Mouse (Mus musculus): ENCODE results near the gene Vwf. TPM values are rescaled to one million over a fixed set of nuclear protein-coding genes. Genes with fewer than 3 reads are reported as not detected.

Gene Vwf
- 11.1 and 15.4 TPM in 2 replicates for polyA plus RNA-seq (2014; fragmentation: Nextera tagmentation; extraction: Ambion mirVana)

- WGBS, result 93% methylated on average over 6 of the region's 6 CpGs
- H3K9me3 ChIP-seq (ENCODE audit: control insufficient read depth, low read length), result no peaks in the 10 kb centered on the region
- ATAC-seq (ENCODE audit: insufficient read depth, low FRiP score, low TSS enrichment), result no peak
Observed at GRCm38 (mm10) chr6:125546474-125546873, at the start of gene Vwf. Gene Vwf, plus strand, starts transcription at chr6:125546774.

GRCm38 (mm10) chr6:125498062-125498461 lies 48.5 kb upstream of the Vwf start:
- Histone ChIP-seq H3K4me1 (ENCODE audit: control insufficient read depth, insufficient read depth, low read length) (no peaks in the 10 kb centered on the region; the same call in 1 of the 2 replicates), H3K9ac (ENCODE audit: low read length) (no peak overlapping the region), H3K27ac (ENCODE audit: low read depth, low read length) (no peak overlapping the region), H3K36me3 (ENCODE audit: control insufficient read depth, insufficient read depth, low read length) (no peaks in the 10 kb centered on the region), H3K4me2 (ENCODE audit: low read depth) (no peak overlapping the region), H3K27me3 (ENCODE audit: control insufficient read depth, insufficient read depth, low read length) (peaks cover 13% of the 10 kb centered on the region; the same call in 1 of the 2 replicates), H3K4me3 (ENCODE audit: low read depth, low read length) (no peak overlapping the region), H3K9me3 (ENCODE audit: control insufficient read depth, low read length) (no peaks in the 10 kb centered on the region)
- ATAC-seq (ENCODE audit: insufficient read depth, low FRiP score, low TSS enrichment), result no peak
- peak; percentile 51 for DNase-seq (ENCODE audit: low spot score)
- 27% methylated on average over 5 of the region's 5 CpGs for WGBS

More at GRCm38 (mm10) chr6:125546474-125546873, at the start of gene Vwf:
- Histone ChIP-seq H3K4me1 (ENCODE audit: control insufficient read depth, insufficient read depth, low read length) (no peaks in the 10 kb centered on the region), H3K36me3 (ENCODE audit: control insufficient read depth, insufficient read depth, low read length) (no peaks in the 10 kb centered on the region), H3K27me3 (ENCODE audit: control insufficient read depth, insufficient read depth, low read length) (no peaks in the 10 kb centered on the region), H3K27ac (ENCODE audit: low read depth, low read length) (no peak within 1 kb of the TSS), H3K4me2 (ENCODE audit: low read depth) (no peak within 1 kb of the TSS), H3K9ac (ENCODE audit: low read length) (no peak within 1 kb of the TSS), H3K4me3 (ENCODE audit: low read depth, low read length) (no peak within 1 kb of the TSS)
- no peak for DNase-seq (ENCODE audit: low spot score)

GRCm38 (mm10) chr6:125503186-125503802 lies 43.3 kb upstream of the Vwf start:
- no peaks in the 10 kb centered on the region for H3K27me3 ChIP-seq (ENCODE audit: control insufficient read depth, insufficient read depth, low read length)
- H3K4me3 ChIP-seq (ENCODE audit: low read depth, low read length), result no peak overlapping the region
- ATAC-seq (ENCODE audit: insufficient read depth, low FRiP score, low TSS enrichment) (no peak), DNase-seq (ENCODE audit: low spot score) (no peak)
- H3K4me1 ChIP-seq (ENCODE audit: control insufficient read depth, insufficient read depth, low read length), result no peaks in the 10 kb centered on the region
- H3K36me3 ChIP-seq (ENCODE audit: control insufficient read depth, insufficient read depth, low read length), result no peaks in the 10 kb centered on the region
- 90% methylated on average over 11 of the region's 11 CpGs for WGBS
- H3K9me3 ChIP-seq (ENCODE audit: control insufficient read depth, low read length), result no peaks in the 10 kb centered on the region
- no peak overlapping the region for H3K27ac ChIP-seq (ENCODE audit: low read depth, low read length)
- no peak overlapping the region for H3K4me2 ChIP-seq (ENCODE audit: low read depth)
- no peak overlapping the region for H3K9ac ChIP-seq (ENCODE audit: low read length)

- Histone ChIP-seq H3K36me3 (ENCODE audit: control insufficient read depth, insufficient read depth, low read length) (no peaks in the 10 kb centered on the region), H3K4me1 (ENCODE audit: control insufficient read depth, insufficient read depth, low read length) (no peaks in the 10 kb centered on the region), H3K27ac (ENCODE audit: low read depth, low read length) (no peak overlapping the region), H3K9ac (ENCODE audit: low read length) (no peak overlapping the region), H3K4me2 (ENCODE audit: low read depth) (no peak overlapping the region), H3K4me3 (ENCODE audit: low read depth, low read length) (no peak overlapping the region), H3K27me3 (ENCODE audit: control insufficient read depth, insufficient read depth, low read length) (no peaks in the 10 kb centered on the region), H3K9me3 (ENCODE audit: control insufficient read depth, low read length) (no peaks in the 10 kb centered on the region)
- ATAC-seq (ENCODE audit: insufficient read depth, low FRiP score, low TSS enrichment), result no peak
- DNase-seq (ENCODE audit: low spot score), result no peak
- WGBS, result 39% methylated on average over 3 of the region's 3 CpGs
Observed at GRCm38 (mm10) chr6:125504622-125505355, 41.8 kb upstream of the Vwf start.

- no peak overlapping the region for H3K4me2 ChIP-seq (ENCODE audit: low read depth)
- H3K27ac ChIP-seq (ENCODE audit: low read depth, low read length), result no peak overlapping the region
- no peaks in the 10 kb centered on the region for H3K27me3 ChIP-seq (ENCODE audit: control insufficient read depth, insufficient read depth, low read length)
- no peak overlapping the region for H3K4me3 ChIP-seq (ENCODE audit: low read depth, low read length)
- H3K9me3 ChIP-seq (ENCODE audit: control insufficient read depth, low read length), result no peaks in the 10 kb centered on the region
- H3K36me3 ChIP-seq (ENCODE audit: control insufficient read depth, insufficient read depth, low read length), result no peaks in the 10 kb centered on the region
- H3K4me1 ChIP-seq (ENCODE audit: control insufficient read depth, insufficient read depth, low read length), result no peaks in the 10 kb centered on the region
- DNase-seq (ENCODE audit: low spot score) (no peak), ATAC-seq (ENCODE audit: insufficient read depth, low FRiP score, low TSS enrichment) (no peak)
- no peak overlapping the region for H3K9ac ChIP-seq (ENCODE audit: low read length)
- WGBS, result 94% methylated on average over 4 of the region's 4 CpGs
Observed at GRCm38 (mm10) chr6:125506427-125506826, 40.1 kb upstream of the Vwf start.

GRCm38 (mm10) chr6:125509783-125510182 lies 36.8 kb upstream of the Vwf start:
- H3K4me3 ChIP-seq (ENCODE audit: low read depth, low read length), result no peak overlapping the region
- no peaks in the 10 kb centered on the region for H3K4me1 ChIP-seq (ENCODE audit: control insufficient read depth, insufficient read depth, low read length)
- no peaks in the 10 kb centered on the region for H3K27me3 ChIP-seq (ENCODE audit: control insufficient read depth, insufficient read depth, low read length)
- 78% methylated on average over 3 of the region's 3 CpGs for WGBS
- no peak overlapping the region for H3K9ac ChIP-seq (ENCODE audit: low read length)
- no peaks in the 10 kb centered on the region for H3K9me3 ChIP-seq (ENCODE audit: control insufficient read depth, low read length)
- no peak for DNase-seq (ENCODE audit: low spot score)
- no peak overlapping the region for H3K27ac ChIP-seq (ENCODE audit: low read depth, low read length)
- no peak overlapping the region for H3K4me2 ChIP-seq (ENCODE audit: low read depth)
- H3K36me3 ChIP-seq (ENCODE audit: control insufficient read depth, insufficient read depth, low read length), result no peaks in the 10 kb centered on the region
- ATAC-seq (ENCODE audit: insufficient read depth, low FRiP score, low TSS enrichment), result no peak

GRCm38 (mm10) chr6:125510645-125511044 lies 35.9 kb upstream of the Vwf start:
- Histone ChIP-seq H3K4me2 (ENCODE audit: low read depth) (no peak overlapping the region), H3K27me3 (ENCODE audit: control insufficient read depth, insufficient read depth, low read length) (no peaks in the 10 kb centered on the region), H3K27ac (ENCODE audit: low read depth, low read length) (no peak overlapping the region), H3K9me3 (ENCODE audit: control insufficient read depth, low read length) (no peaks in the 10 kb centered on the region), H3K4me3 (ENCODE audit: low read depth, low read length) (no peak overlapping the region), H3K9ac (ENCODE audit: low read length) (no peak overlapping the region), H3K36me3 (ENCODE audit: control insufficient read depth, insufficient read depth, low read length) (no peaks in the 10 kb centered on the region), H3K4me1 (ENCODE audit: control insufficient read depth, insufficient read depth, low read length) (no peaks in the 10 kb centered on the region)
- ATAC-seq (ENCODE audit: insufficient read depth, low FRiP score, low TSS enrichment) (no peak), DNase-seq (ENCODE audit: low spot score) (no peak)

- Histone ChIP-seq H3K9me3 (ENCODE audit: control insufficient read depth, low read length) (no peaks in the 10 kb centered on the region), H3K4me2 (ENCODE audit: low read depth) (no peak overlapping the region), H3K27ac (ENCODE audit: low read depth, low read length) (no peak overlapping the region), H3K36me3 (ENCODE audit: control insufficient read depth, insufficient read depth, low read length) (no peaks in the 10 kb centered on the region), H3K4me1 (ENCODE audit: control insufficient read depth, insufficient read depth, low read length) (no peaks in the 10 kb centered on the region), H3K4me3 (ENCODE audit: low read depth, low read length) (no peak overlapping the region), H3K27me3 (ENCODE audit: control insufficient read depth, insufficient read depth, low read length) (no peaks in the 10 kb centered on the region), H3K9ac (ENCODE audit: low read length) (no peak overlapping the region)
- ATAC-seq (ENCODE audit: insufficient read depth, low FRiP score, low TSS enrichment), result no peak
- WGBS, result 89% methylated on average over 7 of the region's 7 CpGs
- no peak for DNase-seq (ENCODE audit: low spot score)
Observed at GRCm38 (mm10) chr6:125511196-125511595, 35.4 kb upstream of the Vwf start.
